Mouse (Mus musculus): ENCODE results near the gene Erh. TPM values are rescaled to one million over a fixed set of nuclear protein-coding genes. Genes with fewer than 3 reads are reported as not detected.

The Erh gene
- polyA plus RNA-seq, 1 experiment from 2014 or later = 335 TPM

DNA sequence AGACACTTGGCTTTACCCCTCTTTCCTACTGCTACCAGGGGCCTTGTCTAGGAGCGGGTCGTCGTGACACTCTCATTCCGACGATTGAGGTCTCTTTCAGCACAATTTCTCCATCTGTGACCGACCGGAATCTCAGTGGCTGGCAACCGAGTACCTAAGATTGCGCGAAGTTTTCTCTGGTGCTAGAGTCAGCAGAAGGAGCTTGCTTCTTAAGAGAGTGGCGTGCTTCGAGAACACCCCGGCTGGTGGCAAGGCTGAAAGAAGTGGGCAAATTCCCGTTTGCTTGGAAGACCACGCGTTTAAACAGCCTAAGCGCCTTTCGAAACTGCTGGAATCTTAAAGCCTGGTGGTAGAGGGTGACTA lies 346 bp upstream of the Erh start:
- H3K36me3 ChIP-seq (ENCODE audit: control insufficient read depth, insufficient read depth, low read length) = peaks cover 4% of the 10 kb centered on the region; the same call in 1 of the 2 replicates
- peaks cover 27% of the 10 kb centered on the region for H3K4me1 ChIP-seq (ENCODE audit: control insufficient read depth, insufficient read depth, low read length)
- no peak for DNase-seq (ENCODE audit: low spot score)
- peak overlapping the region; percentile 96 for H3K4me3 ChIP-seq (ENCODE audit: low read depth, low read length)
- H3K27ac ChIP-seq (ENCODE audit: low read depth, low read length) = no peak overlapping the region
- no peaks in the 10 kb centered on the region for H3K27me3 ChIP-seq (ENCODE audit: control insufficient read depth, insufficient read depth, low read length)
- no peaks in the 10 kb centered on the region for H3K9me3 ChIP-seq (ENCODE audit: control insufficient read depth, low read length)
- ATAC-seq (ENCODE audit: insufficient read depth, low FRiP score, low TSS enrichment) = no peak
- WGBS = 10% methylated on average over 18 of the region's 18 CpGs
- peak overlapping the region; percentile 98 for H3K9ac ChIP-seq (ENCODE audit: low read length)
- H3K4me2 ChIP-seq (ENCODE audit: low read depth) = peak overlapping the region; percentile 92

GRCm38 (mm10) chr12:80642725-80643692 lies 1.1 kb downstream of the Erh start:
- 2% methylated on average over 45 of the region's 48 CpGs for WGBS

DNA sequence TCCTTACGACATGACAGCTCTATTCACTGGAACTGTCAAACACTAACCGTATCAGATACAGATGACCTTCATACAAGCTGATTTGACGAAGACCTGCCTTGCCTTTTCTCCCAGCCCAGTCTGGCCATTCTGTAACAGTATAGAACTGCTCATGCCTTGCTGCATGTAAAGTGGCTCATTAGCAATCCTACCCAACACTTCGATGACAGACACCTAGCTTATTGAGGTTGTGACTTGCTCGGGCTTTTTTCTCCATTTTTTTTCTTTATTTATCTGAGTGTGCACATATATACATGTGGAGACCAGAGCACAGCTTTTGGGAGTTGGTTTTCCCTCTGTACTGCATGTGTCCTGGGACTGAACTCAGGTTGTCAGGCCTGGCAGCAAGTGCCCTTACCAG lies 12.4 kb downstream of the Erh start:
- H3K36me3 ChIP-seq (ENCODE audit: control insufficient read depth, insufficient read depth, low read length) = peaks cover 8% of the 10 kb centered on the region
- WGBS = 87% methylated on average over 5 of the region's 5 CpGs
- H3K27ac ChIP-seq (ENCODE audit: low read depth, low read length) = no peak overlapping the region
- H3K4me1 ChIP-seq (ENCODE audit: control insufficient read depth, insufficient read depth, low read length) = no peaks in the 10 kb centered on the region
- H3K9ac ChIP-seq (ENCODE audit: low read length) = no peak overlapping the region
- ATAC-seq (ENCODE audit: insufficient read depth, low FRiP score, low TSS enrichment) = no peak
- DNase-seq (ENCODE audit: low spot score) = no peak
- H3K9me3 ChIP-seq (ENCODE audit: control insufficient read depth, low read length) = no peaks in the 10 kb centered on the region
- H3K4me2 ChIP-seq (ENCODE audit: low read depth) = no peak overlapping the region
- no peak overlapping the region for H3K4me3 ChIP-seq (ENCODE audit: low read depth, low read length)
- no peaks in the 10 kb centered on the region for H3K27me3 ChIP-seq (ENCODE audit: control insufficient read depth, insufficient read depth, low read length)

More at GRCm38 (mm10) chr12:80642725-80643692, 1.1 kb downstream of the Erh start:
- Histone ChIP-seq H3K9ac (ENCODE audit: low read length) (peak overlapping the region; percentile 98), H3K4me3 (ENCODE audit: low read depth, low read length) (peak overlapping the region; percentile 96), H3K4me1 (ENCODE audit: control insufficient read depth, insufficient read depth, low read length) (peaks cover 27% of the 10 kb centered on the region), H3K36me3 (ENCODE audit: control insufficient read depth, insufficient read depth, low read length) (peaks cover 12% of the 10 kb centered on the region), H3K4me2 (ENCODE audit: low read depth) (peak overlapping the region; percentile 83), H3K9me3 (ENCODE audit: control insufficient read depth, low read length) (no peaks in the 10 kb centered on the region), H3K27me3 (ENCODE audit: control insufficient read depth, insufficient read depth, low read length) (no peaks in the 10 kb centered on the region), H3K27ac (ENCODE audit: low read depth, low read length) (peak overlapping the region; percentile 84)
- DNase-seq (ENCODE audit: low spot score) (peak; percentile 70), ATAC-seq (ENCODE audit: insufficient read depth, low FRiP score, low TSS enrichment) (peak; percentile 43)

GRCm38 (mm10) chr12:80620501-80620900 lies 23.6 kb downstream of the Erh start:
- Histone ChIP-seq H3K27ac (ENCODE audit: low read depth, low read length) (no peak overlapping the region), H3K4me1 (ENCODE audit: control insufficient read depth, insufficient read depth, low read length) (no peaks in the 10 kb centered on the region), H3K9ac (ENCODE audit: low read length) (no peak overlapping the region), H3K4me3 (ENCODE audit: low read depth, low read length) (no peak overlapping the region), H3K36me3 (ENCODE audit: control insufficient read depth, insufficient read depth, low read length) (no peaks in the 10 kb centered on the region), H3K27me3 (ENCODE audit: control insufficient read depth, insufficient read depth, low read length) (no peaks in the 10 kb centered on the region), H3K9me3 (ENCODE audit: control insufficient read depth, low read length) (no peaks in the 10 kb centered on the region), H3K4me2 (ENCODE audit: low read depth) (no peak overlapping the region)
- ATAC-seq (ENCODE audit: insufficient read depth, low FRiP score, low TSS enrichment) = no peak
- WGBS = 81% methylated on average over 5 of the region's 5 CpGs
- no peak for DNase-seq (ENCODE audit: low spot score)

- no peak overlapping the region for H3K27ac ChIP-seq (ENCODE audit: low read depth, low read length)
- 42% methylated on average over 7 of the region's 7 CpGs for WGBS
- DNase-seq (ENCODE audit: low spot score) = no peak
Observed at GRCm38 (mm10) chr12:80615371-80616257, 28.5 kb downstream of the Erh start.

DNA sequence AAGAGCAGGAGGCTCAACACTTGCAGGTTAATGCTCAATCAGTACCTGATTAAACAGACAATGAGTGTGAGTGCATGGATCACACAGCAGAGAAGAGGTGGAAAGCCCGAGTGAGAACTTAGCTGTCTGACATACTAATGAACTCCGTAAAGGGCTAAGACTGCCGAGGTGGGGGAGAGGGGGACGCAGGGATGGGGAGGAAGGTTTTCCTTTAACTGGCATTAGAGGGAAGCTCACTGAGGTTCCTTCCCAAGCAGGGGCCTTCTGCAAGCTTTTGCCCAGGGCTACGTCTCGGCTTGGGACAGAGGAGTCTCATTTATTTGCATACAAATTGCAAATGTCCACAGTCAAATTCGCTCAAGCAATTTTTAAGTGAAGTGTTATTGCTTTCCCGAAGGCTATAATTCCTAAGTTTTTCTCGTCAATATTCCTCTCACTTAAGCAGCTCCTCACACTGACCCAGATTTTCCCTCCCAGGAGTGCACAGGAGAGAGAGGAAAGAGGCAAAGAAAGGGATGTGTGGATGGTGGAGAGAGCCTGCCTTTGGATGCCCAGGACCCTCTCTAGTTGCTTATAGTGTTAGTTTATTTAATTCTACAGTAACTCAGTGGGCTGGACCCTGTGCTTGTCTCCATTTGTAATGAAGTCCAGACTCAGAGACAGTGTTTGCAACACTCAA lies 31.9 kb downstream of the Erh start:
- Histone ChIP-seq H3K27ac (ENCODE audit: low read depth, low read length) (no peak overlapping the region), H3K4me3 (ENCODE audit: low read depth, low read length) (no peak overlapping the region), H3K9ac (ENCODE audit: low read length) (no peak overlapping the region), H3K36me3 (ENCODE audit: control insufficient read depth, insufficient read depth, low read length) (no peaks in the 10 kb centered on the region), H3K4me1 (ENCODE audit: control insufficient read depth, insufficient read depth, low read length) (no peaks in the 10 kb centered on the region), H3K4me2 (ENCODE audit: low read depth) (no peak overlapping the region), H3K9me3 (ENCODE audit: control insufficient read depth, low read length) (no peaks in the 10 kb centered on the region), H3K27me3 (ENCODE audit: control insufficient read depth, insufficient read depth, low read length) (no peaks in the 10 kb centered on the region)
- WGBS = 72% methylated on average over 9 of the region's 9 CpGs
- ATAC-seq (ENCODE audit: insufficient read depth, low FRiP score, low TSS enrichment) (no peak), DNase-seq (ENCODE audit: low spot score) (no peak)

More at GRCm38 (mm10) chr12:80615371-80616257, 28.5 kb downstream of the Erh start:
- no peak for ATAC-seq (ENCODE audit: insufficient read depth, low FRiP score, low TSS enrichment)
- H3K9me3 ChIP-seq (ENCODE audit: control insufficient read depth, low read length) = no peaks in the 10 kb centered on the region
- no peaks in the 10 kb centered on the region for H3K27me3 ChIP-seq (ENCODE audit: control insufficient read depth, insufficient read depth, low read length)
- no peaks in the 10 kb centered on the region for H3K4me1 ChIP-seq (ENCODE audit: control insufficient read depth, insufficient read depth, low read length)
- H3K36me3 ChIP-seq (ENCODE audit: control insufficient read depth, insufficient read depth, low read length) = no peaks in the 10 kb centered on the region
- no peak overlapping the region for H3K9ac ChIP-seq (ENCODE audit: low read length)
- no peak overlapping the region for H3K4me2 ChIP-seq (ENCODE audit: low read depth)
- no peak overlapping the region for H3K4me3 ChIP-seq (ENCODE audit: low read depth, low read length)

- Histone ChIP-seq H3K9ac (ENCODE audit: low read length) (no peak overlapping the region), H3K4me3 (ENCODE audit: low read depth, low read length) (no peak overlapping the region), H3K9me3 (ENCODE audit: control insufficient read depth, low read length) (no peaks in the 10 kb centered on the region), H3K36me3 (ENCODE audit: control insufficient read depth, insufficient read depth, low read length) (no peaks in the 10 kb centered on the region), H3K27ac (ENCODE audit: low read depth, low read length) (no peak overlapping the region), H3K4me1 (ENCODE audit: control insufficient read depth, insufficient read depth, low read length) (no peaks in the 10 kb centered on the region), H3K4me2 (ENCODE audit: low read depth) (no peak overlapping the region), H3K27me3 (ENCODE audit: control insufficient read depth, insufficient read depth, low read length) (no peaks in the 10 kb centered on the region)
- WGBS = 79% methylated on average over 3 of the region's 3 CpGs
- no peak for DNase-seq (ENCODE audit: low spot score)
- ATAC-seq (ENCODE audit: insufficient read depth, low FRiP score, low TSS enrichment) = no peak
Observed at GRCm38 (mm10) chr12:80609928-80610327, 34.2 kb downstream of the Erh start.

GRCm38 (mm10) chr12:80608576-80608975 lies 35.6 kb downstream of the Erh start:
- DNase-seq (ENCODE audit: low spot score) (no peak), ATAC-seq (ENCODE audit: insufficient read depth, low FRiP score, low TSS enrichment) (no peak)
- no peak overlapping the region for H3K27ac ChIP-seq (ENCODE audit: low read depth, low read length)
- no peak overlapping the region for H3K4me3 ChIP-seq (ENCODE audit: low read depth, low read length)
- H3K4me1 ChIP-seq (ENCODE audit: control insufficient read depth, insufficient read depth, low read length) = no peaks in the 10 kb centered on the region
- 88% methylated on average over 1 of the region's 1 CpGs for WGBS
- H3K27me3 ChIP-seq (ENCODE audit: control insufficient read depth, insufficient read depth, low read length) = no peaks in the 10 kb centered on the region
- H3K9me3 ChIP-seq (ENCODE audit: control insufficient read depth, low read length) = no peaks in the 10 kb centered on the region
- H3K9ac ChIP-seq (ENCODE audit: low read length) = no peak overlapping the region
- no peak overlapping the region for H3K4me2 ChIP-seq (ENCODE audit: low read depth)
- H3K36me3 ChIP-seq (ENCODE audit: control insufficient read depth, insufficient read depth, low read length) = no peaks in the 10 kb centered on the region

Data from neural tube, embryonic 11.5 days (tissue).